Mouse (Mus musculus): ENCODE measurements at regions not wholly inside any gene's neighbourhood (a gene's known extent, or its start where the extent isn't known, plus 50 kb on each side); places are given as distances from the start of the nearest gene placed in this dataset.

- no peak overlapping the region for H3K4me2 ChIP-seq (replicated peaks; ENCODE audit: low read depth)
- H3K4me3 ChIP-seq (ENCODE audit: low read depth, low read length) = no peak overlapping the region
- ATAC-seq = no peak
- H3K4me1 ChIP-seq (replicated peaks; ENCODE audit: control insufficient read depth, insufficient read depth, low read length) = no peaks in the 10 kb centered on the region
- H3K36me3 ChIP-seq (ENCODE audit: control insufficient read depth, insufficient read depth) = no peaks in the 10 kb centered on the region
- H3K9me3 ChIP-seq (ENCODE audit: control insufficient read depth) = no peaks in the 10 kb centered on the region
- no peak for TF ChIP-seq CTCF (IDR thresholded peaks at IDR 0.05; ENCODE audit: low read depth)
- no peak overlapping the region for H3K9ac ChIP-seq (ENCODE audit: low read depth, low read length)
- H3K27ac ChIP-seq (ENCODE audit: low read depth, low read length) = no peak overlapping the region
- H3K27me3 ChIP-seq (replicated peaks; ENCODE audit: control insufficient read depth, insufficient read depth, low read length) = no peaks in the 10 kb centered on the region
- 68% methylated on average over 5 of the region's 5 CpGs for WGBS
Observed at GRCm38 (mm10) chr8:90504521-90504920, 156.4 kb upstream of the Tox3 start.

GRCm38 (mm10) chr8:90503306-90503705 is 155.2 kb upstream of the Tox3 start:
- H3K27ac ChIP-seq (ENCODE audit: low read depth, low read length) = no peak overlapping the region
- H3K4me2 ChIP-seq (replicated peaks; ENCODE audit: low read depth) = no peak overlapping the region

DNA sequence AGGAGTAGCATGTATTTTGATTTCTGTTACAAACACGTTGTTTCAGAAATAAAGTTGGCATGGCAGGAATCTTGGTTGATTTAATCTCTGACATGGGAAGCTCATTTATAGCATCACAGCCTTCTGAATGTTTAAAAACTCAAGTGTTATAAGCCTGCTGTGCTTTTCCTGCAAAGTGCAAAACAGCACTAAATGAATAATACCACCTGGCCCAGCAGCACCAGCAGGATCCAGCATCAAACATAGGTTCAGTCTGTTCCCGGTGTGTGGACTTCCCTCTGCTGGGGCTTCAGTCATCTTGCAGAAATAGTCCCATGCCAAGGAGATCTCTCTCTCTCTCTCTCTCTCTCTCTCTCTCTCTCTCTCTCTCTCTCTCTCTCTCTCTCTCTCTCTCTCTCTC is 154.7 kb upstream of the Tox3 start:
- TF ChIP-seq CTCF (IDR thresholded peaks at IDR 0.05; ENCODE audit: low read depth) = no peak
- Histone ChIP-seq H3K4me3 (ENCODE audit: low read depth, low read length) (no peak overlapping the region), H3K4me2 (replicated peaks; ENCODE audit: low read depth) (no peak overlapping the region), H3K27me3 (replicated peaks; ENCODE audit: control insufficient read depth, insufficient read depth, low read length) (no peaks in the 10 kb centered on the region), H3K27ac (ENCODE audit: low read depth, low read length) (no peak overlapping the region), H3K36me3 (ENCODE audit: control insufficient read depth, insufficient read depth) (no peaks in the 10 kb centered on the region), H3K4me1 (replicated peaks; ENCODE audit: control insufficient read depth, insufficient read depth, low read length) (no peaks in the 10 kb centered on the region), H3K9me3 (ENCODE audit: control insufficient read depth) (no peaks in the 10 kb centered on the region), H3K9ac (ENCODE audit: low read depth, low read length) (no peak overlapping the region)
- ATAC-seq = no peak
- WGBS = 40% methylated on average over 2 of the region's 2 CpGs

More at GRCm38 (mm10) chr8:90503306-90503705, 155.2 kb upstream of the Tox3 start:
- no peaks in the 10 kb centered on the region for H3K36me3 ChIP-seq (ENCODE audit: control insufficient read depth, insufficient read depth)
- TF ChIP-seq CTCF (IDR thresholded peaks at IDR 0.05; ENCODE audit: low read depth) = no peak
- WGBS = 31% methylated on average over 2 of the region's 2 CpGs
- H3K4me1 ChIP-seq (replicated peaks; ENCODE audit: control insufficient read depth, insufficient read depth, low read length) = no peaks in the 10 kb centered on the region
- no peaks in the 10 kb centered on the region for H3K27me3 ChIP-seq (replicated peaks; ENCODE audit: control insufficient read depth, insufficient read depth, low read length)
- H3K4me3 ChIP-seq (ENCODE audit: low read depth, low read length) = no peak overlapping the region
- no peak overlapping the region for H3K9ac ChIP-seq (ENCODE audit: low read depth, low read length)
- ATAC-seq = no peak
- H3K9me3 ChIP-seq (ENCODE audit: control insufficient read depth) = no peaks in the 10 kb centered on the region

DNA sequence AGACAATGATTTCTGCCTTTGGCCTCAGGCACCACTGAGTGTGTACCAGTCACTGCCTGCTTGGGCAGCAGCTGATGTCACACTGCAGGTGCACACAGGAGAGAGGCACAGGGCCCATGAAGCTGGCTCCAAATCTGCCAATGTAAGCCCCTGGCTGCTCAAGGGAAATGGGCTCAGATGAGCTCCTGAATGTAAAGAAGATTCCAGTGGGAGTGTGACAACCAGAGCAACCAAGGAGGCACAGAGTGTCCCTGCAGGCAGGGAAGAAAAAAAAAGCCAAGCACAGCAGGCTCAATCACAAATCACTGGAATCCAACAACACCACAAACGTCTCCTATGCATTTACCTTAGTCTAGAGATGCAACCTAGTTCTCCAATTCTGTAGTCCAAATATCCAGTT is 151.2 kb upstream of the Tox3 start:
- Histone ChIP-seq H3K4me2 (replicated peaks; ENCODE audit: low read depth) (no peak overlapping the region), H3K27ac (ENCODE audit: low read depth, low read length) (no peak overlapping the region), H3K36me3 (ENCODE audit: control insufficient read depth, insufficient read depth) (no peaks in the 10 kb centered on the region), H3K4me3 (ENCODE audit: low read depth, low read length) (no peak overlapping the region), H3K27me3 (replicated peaks; ENCODE audit: control insufficient read depth, insufficient read depth, low read length) (no peaks in the 10 kb centered on the region), H3K4me1 (replicated peaks; ENCODE audit: control insufficient read depth, insufficient read depth, low read length) (no peaks in the 10 kb centered on the region), H3K9ac (ENCODE audit: low read depth, low read length) (no peak overlapping the region), H3K9me3 (ENCODE audit: control insufficient read depth) (no peaks in the 10 kb centered on the region)
- no peak for TF ChIP-seq CTCF (IDR thresholded peaks at IDR 0.05; ENCODE audit: low read depth)
- no peak for ATAC-seq
- WGBS = 74% methylated on average over 1 of the region's 1 CpGs

- H3K4me2 ChIP-seq (replicated peaks; ENCODE audit: low read depth) = 0 out of 2 replicates have a peak overlapping the region, but pooled peaks have one; percentile 18
- H3K36me3 ChIP-seq (ENCODE audit: control insufficient read depth, insufficient read depth) = no peaks in the 10 kb centered on the region
- 8% methylated on average over 13 of the region's 13 CpGs for WGBS
- H3K4me3 ChIP-seq (ENCODE audit: low read depth, low read length) = no peak overlapping the region
- TF ChIP-seq CTCF (IDR thresholded peaks at IDR 0.05; ENCODE audit: low read depth) = no peak
- no peaks in the 10 kb centered on the region; the same call in 1 of the 2 replicates for H3K4me1 ChIP-seq (replicated peaks; ENCODE audit: control insufficient read depth, insufficient read depth, low read length)
- no peak overlapping the region for H3K27ac ChIP-seq (ENCODE audit: low read depth, low read length)
- H3K9me3 ChIP-seq (ENCODE audit: control insufficient read depth) = no peaks in the 10 kb centered on the region
- no peak for ATAC-seq
- H3K9ac ChIP-seq (ENCODE audit: low read depth, low read length) = no peak overlapping the region
- no peaks in the 10 kb centered on the region for H3K27me3 ChIP-seq (replicated peaks; ENCODE audit: control insufficient read depth, insufficient read depth, low read length)
Observed at GRCm38 (mm10) chr8:90496658-90497163, 148.6 kb upstream of the Tox3 start.

- Histone ChIP-seq H3K4me2 (replicated peaks; ENCODE audit: low read depth) (no peak overlapping the region), H3K27ac (ENCODE audit: low read depth, low read length) (no peak overlapping the region), H3K9me3 (ENCODE audit: control insufficient read depth) (no peaks in the 10 kb centered on the region), H3K27me3 (replicated peaks; ENCODE audit: control insufficient read depth, insufficient read depth, low read length) (no peaks in the 10 kb centered on the region), H3K4me3 (ENCODE audit: low read depth, low read length) (no peak overlapping the region), H3K36me3 (ENCODE audit: control insufficient read depth, insufficient read depth) (no peaks in the 10 kb centered on the region), H3K9ac (ENCODE audit: low read depth, low read length) (no peak overlapping the region), H3K4me1 (replicated peaks; ENCODE audit: control insufficient read depth, insufficient read depth, low read length) (no peaks in the 10 kb centered on the region; the same call in 1 of the 2 replicates)
- WGBS = 60% methylated on average over 5 of the region's 5 CpGs
- no peak for TF ChIP-seq CTCF (IDR thresholded peaks at IDR 0.05; ENCODE audit: low read depth)
- ATAC-seq = no peak
Observed at GRCm38 (mm10) chr8:90495943-90496371, 147.8 kb upstream of the Tox3 start.

Measured in intestine, postnatal 0 days (tissue).